Mouse (Mus musculus) liver, embryonic 14.5 days (tissue): Measurements from ENCODE around the gene Notch2.

Source experiments
- CTCF ChIP-seq: IDR thresholded peaks from 2 replicates; pipeline ENCODE4 v1.5.1; 2016; ENCODE audit warnings: antibody characterized with exemption, low read depth, control low read depth
- EP300 ChIP-seq: IDR thresholded peaks from 2 replicates; pipeline ENCODE4 v1.6.1; 2016; ENCODE audit warnings: antibody characterized with exemption, low read depth

DNA sequence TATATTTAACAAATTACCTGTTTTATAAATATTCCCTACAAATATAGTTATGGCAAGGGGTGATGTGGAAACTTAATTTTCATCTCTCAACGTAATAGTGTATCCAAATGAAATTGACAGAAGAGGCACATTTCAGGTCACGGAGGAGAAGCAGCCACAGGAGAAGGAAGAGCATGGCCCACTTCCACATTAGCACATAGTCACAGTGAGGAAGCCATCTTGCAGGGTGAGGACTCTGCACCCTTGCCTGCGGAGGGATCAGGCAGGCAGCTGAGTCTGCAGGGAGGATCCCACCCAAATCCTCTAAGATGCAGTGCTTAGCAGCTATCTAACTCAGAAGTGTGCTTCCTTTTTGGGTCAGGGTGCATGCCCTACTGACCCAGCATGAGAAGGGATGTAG lies 27.6 kb upstream of the Notch2 start:
- no peak for TF ChIP-seq CTCF
- no peak for TF ChIP-seq EP300
